In the genomic region with DNA sequence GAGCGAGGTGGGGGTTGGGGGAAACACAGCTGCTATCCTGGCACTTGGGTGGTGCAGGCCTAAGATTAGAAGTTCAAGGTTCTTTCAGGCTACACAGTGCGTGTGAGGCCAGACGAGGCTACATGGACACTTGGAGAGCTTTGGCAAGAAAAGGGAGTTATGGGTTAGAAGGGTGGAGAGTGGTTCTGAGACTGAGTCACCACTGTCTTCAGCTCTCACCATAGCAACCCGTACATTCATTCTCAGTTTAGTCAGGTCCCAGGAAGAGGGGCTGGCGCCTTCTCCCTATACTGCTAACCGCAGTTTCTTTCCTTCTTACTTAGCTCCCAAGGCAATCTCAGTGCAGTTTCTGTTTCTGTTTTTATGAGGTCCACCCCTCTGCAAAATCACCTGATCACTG, we compare ENCODE assay signal across 12 mouse cellular contexts. TPM values are rescaled to one million over a fixed set of nuclear protein-coding genes. Genes with fewer than 3 reads are reported as not detected.
"Had no signal": no experiment of that assay in that cellular context is flagged by ENCODE, and none has a peak within 500 bp of the region (broad histone marks: within the 10 kb centered on the region; RNA-seq: fewer than 3 reads in every experiment).

No protein-coding gene starts in this region.

RNA-seq across cellular contexts. Expression of gene Apol9b, which starts 12.7 kb away (rescaled TPM):
- polyA plus RNA-seq: hindbrain, embryonic 11.5 days; hindbrain, embryonic 13.5 days; hindbrain, embryonic 15.5 days; kidney, embryonic 14.5 days; limb, embryonic 10.5 days; limb, embryonic 12.5 days; liver, embryonic 12.5 days had no signal

RNA-seq across cellular contexts. Expression of gene Apol8, which starts 15.2 kb away (rescaled TPM):
- polyA plus RNA-seq: heart, embryonic 15.5 days; intestine, embryonic 14.5 days; kidney, embryonic 14.5 days had no signal

RNA-seq across cellular contexts. Expression of gene Apol7e, which starts 42.9 kb away (rescaled TPM):
- polyA plus RNA-seq: heart, postnatal 0 days; hindbrain, embryonic 11.5 days; hindbrain, embryonic 13.5 days; hindbrain, embryonic 15.5 days; hindbrain, postnatal 0 days; kidney, embryonic 14.5 days; kidney, embryonic 16.5 days; limb, embryonic 10.5 days; limb, embryonic 12.5 days; liver, embryonic 12.5 days had no signal
